Mouse (Mus musculus) right cerebral cortex, postnatal 36 days (tissue): Measurements from ENCODE around the gene Irgm2.

Experiments
- DNase-seq, 2 experiments: peaks; one replicate each; pipeline ENCODE4 v3.0.0; 2022; ENCODE audit warnings: low spot score in 2 of 2, mixed read lengths in 1 of 2

Irgm2 gene

DNA sequence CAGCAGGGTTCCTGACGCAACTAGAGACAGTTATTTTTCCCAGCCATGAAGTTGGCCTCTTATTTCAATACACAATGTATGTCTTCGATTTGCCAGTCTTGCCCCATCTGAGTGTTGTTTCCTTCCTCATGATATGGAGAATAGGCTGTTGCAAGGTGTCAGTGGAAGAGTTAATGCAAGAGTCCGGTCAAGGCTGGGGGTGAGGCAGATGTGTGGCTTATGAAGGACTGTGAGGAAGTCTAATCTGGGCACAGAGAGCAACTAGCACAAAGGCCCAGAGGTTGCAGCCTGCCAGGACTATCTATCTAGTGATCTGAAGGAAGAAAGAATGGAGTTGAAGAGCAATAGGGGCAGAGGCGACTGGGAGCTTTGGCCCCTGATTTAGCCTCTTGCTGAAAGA is 60.7 kb downstream of the Irgm2 start:
- no peak for DNase-seq

- no peak for DNase-seq
Observed at GRCm38 (mm10) chr11:58261826-58262225, 62.4 kb downstream of the Irgm2 start.

DNA sequence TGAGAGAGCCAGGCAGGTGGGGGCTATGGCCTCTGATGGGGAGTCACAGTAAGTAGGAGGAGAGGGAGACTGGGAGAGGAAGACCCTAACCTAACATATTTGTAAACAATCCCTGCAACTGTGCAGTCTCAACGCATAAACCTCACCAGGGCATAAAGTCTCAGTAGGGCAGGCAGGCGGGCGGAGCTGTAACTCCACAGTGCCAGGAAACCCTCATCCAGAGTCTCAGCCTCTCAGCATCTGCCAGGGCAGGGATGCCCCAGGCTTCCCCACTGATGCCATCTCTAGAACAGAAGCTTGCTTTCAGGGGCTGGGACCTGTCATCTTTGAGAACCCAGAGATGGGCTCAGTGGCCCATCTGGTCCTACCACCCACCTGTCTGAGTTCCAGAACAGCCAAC is 62.9 kb downstream of the Irgm2 start:
- DNase-seq: no peak

DNA sequence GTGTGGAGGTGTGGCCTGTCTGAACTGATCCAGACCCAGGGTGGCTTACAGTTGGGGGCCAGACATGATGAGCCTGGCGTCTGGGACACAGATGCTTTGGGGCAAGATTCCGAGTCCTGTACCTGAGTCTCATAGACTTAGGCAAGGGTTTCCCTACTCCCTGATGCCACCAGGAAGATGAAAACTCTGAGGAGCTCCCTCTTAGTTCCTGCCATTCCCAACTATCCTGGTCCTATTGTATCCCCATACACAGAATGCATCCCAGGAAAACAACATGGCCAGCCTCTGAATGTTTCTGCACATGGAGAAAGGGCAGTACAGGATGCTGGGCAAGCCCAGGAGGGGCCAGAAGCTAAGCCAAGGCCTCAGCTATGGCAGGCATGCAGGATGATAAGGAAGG is 64.1 kb downstream of the Irgm2 start:
- no peak for DNase-seq

DNA sequence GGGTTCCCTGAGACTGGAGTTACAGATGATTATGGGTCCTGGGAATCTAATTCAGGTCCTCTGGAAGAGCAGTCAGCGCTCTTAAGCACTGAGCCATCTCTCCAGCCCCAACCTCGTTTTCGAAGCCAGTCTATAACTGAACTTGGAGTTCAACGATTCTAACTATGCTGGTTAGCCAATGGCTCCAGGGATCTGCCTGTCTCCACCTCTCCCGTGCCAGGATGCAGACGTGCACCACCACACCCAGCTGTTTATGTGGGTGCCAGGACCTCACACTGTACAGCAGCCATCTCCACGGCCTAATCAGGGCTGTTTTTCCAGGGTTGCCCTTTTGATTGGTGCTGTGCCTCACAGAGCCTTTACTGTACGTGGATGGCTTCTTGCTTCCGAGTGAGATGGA is 65.1 kb downstream of the Irgm2 start:
- DNase-seq: no peak

DNA sequence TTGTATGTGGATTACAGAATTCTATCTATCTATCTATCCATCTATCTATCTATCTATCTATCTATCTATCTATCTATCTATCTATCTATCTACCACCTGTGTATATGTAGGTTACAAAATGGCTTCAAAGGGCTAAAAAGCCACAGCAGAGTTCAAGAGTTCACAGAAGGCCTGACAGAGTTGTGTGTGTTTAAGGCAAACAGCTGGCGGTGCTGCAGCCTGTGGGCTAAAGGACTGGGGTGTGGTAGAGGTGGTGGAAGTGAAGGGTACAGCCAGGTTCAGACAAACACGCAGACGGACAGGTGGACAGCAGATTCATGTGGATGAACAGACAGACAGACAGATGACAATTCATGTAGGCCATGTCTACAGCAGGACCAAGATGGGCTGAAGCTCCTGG is 68.9 kb downstream of the Irgm2 start:
- no peak for DNase-seq
